Mouse (Mus musculus) intestine, embryonic 16.5 days (tissue): ENCODE measurements around the gene Ppia. TPM values are rescaled to one million over a fixed set of nuclear protein-coding genes. Genes with fewer than 3 reads are reported as not detected.
A peak's percentile ranks its signal among the peaks of the same experiment; 100 is the strongest.
"Not testable (repeated sequence)": the region's sequence is repeated elsewhere in the genome, so short reads cannot be mapped to it uniquely, and the experiment has no call there.

Experiments used
- ATAC-seq: fragments of 200-750 bp; cut with Nextera tagmentation; 2 replicates; pipeline ENCODE4 v1.8.0; 2017; ENCODE audit warnings: moderate TSS enrichment, moderate library complexity
- H3K27ac ChIP-seq: fragments of 300-500 bp; sonication (generic); 2 replicates; pipeline ENCODE4 v1.5.1; 2014; ENCODE audit warnings: mild to moderate bottlenecking, low read length
- H3K27me3 ChIP-seq: fragments of 300-500 bp; sonication (generic); replicated peaks from 2 replicates; pipeline ENCODE4 v1.6.1; 2014; ENCODE audit warnings: low read length, control low read depth, mixed read lengths; ENCODE audit not compliant: control insufficient read depth, insufficient read depth
- H3K36me3 ChIP-seq: fragments of 300-500 bp; sonication (generic); 2 replicates; pipeline ENCODE4 v1.6.1; 2014; ENCODE audit warnings: low read length, control low read depth; ENCODE audit not compliant: control insufficient read depth, insufficient read depth
- H3K4me1 ChIP-seq: fragments of 300-500 bp; sonication (generic); 2 replicates; pipeline ENCODE4 v1.6.1; 2014; ENCODE audit warnings: low read length, control low read depth, mixed read lengths; ENCODE audit not compliant: control insufficient read depth, insufficient read depth
- H3K4me2 ChIP-seq: fragments of 300-500 bp; sonication (generic); 2 replicates; pipeline ENCODE4 v1.6.1; 2014; ENCODE audit warnings: low read depth, low read length, control low read depth
- H3K4me3 ChIP-seq: fragments of 300-500 bp; sonication (generic); 2 replicates; pipeline ENCODE4 v1.5.1; 2014; ENCODE audit warnings: mild to moderate bottlenecking, low read length
- H3K9ac ChIP-seq: fragments of 300-500 bp; sonication (generic); 2 replicates; pipeline ENCODE4 v1.6.1; 2014; ENCODE audit warnings: low read depth, low read length
- H3K9me3 ChIP-seq: fragments of 300-500 bp; sonication (generic); 2 replicates; pipeline ENCODE4 v1.6.1; 2016; ENCODE audit warnings: low read length, control low read depth; ENCODE audit not compliant: control insufficient read depth
- WGBS: fragments of 180-500 bp; shearing (Covaris S2); extraction: QIAGEN DNeasy Blood & Tissue Kit; methylation state at CpG from one replicate; pipeline ENCODE4 v1.1.7; 2014; 5-methylcytosine and 5-hydroxymethylcytosine counted together
- polyA plus RNA-seq: library from polyadenylated mRNA; unstranded; fragments of >200 nt; fragmentation: Nextera tagmentation; extraction: Ambion mirVana; gene quantifications from 2 replicates; pipeline ENCODE4 v1.2.1, GENCODE M21; 2015

Ppia gene
- polyA plus RNA-seq, 1 experiment from 2014 or later = 5,444 TPM

GRCm38 (mm10) chr11:6411684-6412083, 3.6 kb upstream of the Ppia start:
- Histone ChIP-seq H3K27ac (no peak overlapping the region), H3K27me3 (no peaks in the 10 kb centered on the region), H3K36me3 (no peaks in the 10 kb centered on the region), H3K9me3 (no peaks in the 10 kb centered on the region), H3K4me2 (no peak overlapping the region), H3K9ac (no peak overlapping the region), H3K4me1 (peaks cover 10% of the 10 kb centered on the region), H3K4me3 (no peak overlapping the region)
- ATAC-seq = no peak
- WGBS = 9% methylated on average over 5 of the region's 5 CpGs

GRCm38 (mm10) chr11:6413264-6413663, 2.0 kb upstream of the Ppia start:
- H3K4me1 ChIP-seq = peaks cover 11% of the 10 kb centered on the region
- H3K4me3 ChIP-seq = no peak overlapping the region
- ATAC-seq = no peak
- H3K4me2 ChIP-seq = no peak overlapping the region
- no peaks in the 10 kb centered on the region for H3K9me3 ChIP-seq
- H3K9ac ChIP-seq = no peak overlapping the region
- 91% methylated on average over 12 of the region's 12 CpGs for WGBS
- H3K27ac ChIP-seq = no peak overlapping the region
- H3K36me3 ChIP-seq = no peaks in the 10 kb centered on the region
- H3K27me3 ChIP-seq = no peaks in the 10 kb centered on the region

- ATAC-seq = peak; percentile 95
- no peaks in the 10 kb centered on the region for H3K27me3 ChIP-seq
- peak overlapping the region; percentile 95 for H3K9ac ChIP-seq
- peak overlapping the region; percentile 99 for H3K4me2 ChIP-seq
- no peaks in the 10 kb centered on the region for H3K9me3 ChIP-seq
- peak overlapping the region; percentile 98 for H3K27ac ChIP-seq
- peak overlapping the region; percentile 93 for H3K4me3 ChIP-seq
- peaks cover 6% of the 10 kb centered on the region; the same call in 1 of the 2 replicates for H3K36me3 ChIP-seq
- under 1% methylated on average over 78 of the region's 102 CpGs for WGBS
- peaks cover 15% of the 10 kb centered on the region for H3K4me1 ChIP-seq
These were observed 535 bp downstream of the Ppia start for GRCm38 (mm10) chr11:6415551-6416404.

DNA sequence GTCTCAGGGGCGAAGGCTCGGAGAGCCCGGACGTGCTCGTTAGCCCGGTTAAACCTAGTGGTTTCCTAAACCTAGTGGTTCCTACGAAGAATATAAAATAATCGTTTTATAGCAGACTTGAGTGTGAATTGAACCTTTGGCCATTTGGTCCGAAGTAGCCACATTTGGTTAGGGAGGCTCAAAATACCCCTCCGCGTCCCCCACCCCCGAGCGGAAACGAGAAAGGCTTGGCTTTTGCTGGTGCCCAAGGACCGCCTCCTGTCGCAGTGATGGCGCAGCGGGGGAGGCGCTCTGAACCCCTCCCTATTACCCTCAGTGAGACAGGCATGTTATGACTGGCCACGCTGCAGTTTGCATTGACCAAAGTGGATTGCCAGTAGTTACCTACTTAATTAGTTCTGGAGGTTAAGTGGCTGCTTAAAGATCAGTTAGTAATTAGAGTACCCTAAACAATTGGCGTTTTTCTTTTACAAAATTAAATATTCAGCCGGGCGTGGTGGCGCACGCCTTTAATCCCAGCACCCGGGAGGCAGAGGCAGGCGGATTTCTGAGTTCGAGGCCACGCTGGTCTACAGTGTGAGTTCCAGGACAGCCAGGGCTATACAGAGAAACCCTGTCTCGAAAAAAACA, 1.3 kb downstream of the Ppia start:
- peak; percentile 61 for ATAC-seq
- Histone ChIP-seq H3K36me3 (peaks cover 6% of the 10 kb centered on the region; the same call in 1 of the 2 replicates), H3K27me3 (no peaks in the 10 kb centered on the region), H3K4me2 (peak overlapping the region; percentile 99), H3K4me3 (peak overlapping the region; percentile 93), H3K4me1 (peaks cover 15% of the 10 kb centered on the region), H3K27ac (peak overlapping the region; percentile 98), H3K9me3 (no peaks in the 10 kb centered on the region), H3K9ac (peak overlapping the region; percentile 95)
- under 1% methylated on average over 30 of the region's 30 CpGs for WGBS

DNA sequence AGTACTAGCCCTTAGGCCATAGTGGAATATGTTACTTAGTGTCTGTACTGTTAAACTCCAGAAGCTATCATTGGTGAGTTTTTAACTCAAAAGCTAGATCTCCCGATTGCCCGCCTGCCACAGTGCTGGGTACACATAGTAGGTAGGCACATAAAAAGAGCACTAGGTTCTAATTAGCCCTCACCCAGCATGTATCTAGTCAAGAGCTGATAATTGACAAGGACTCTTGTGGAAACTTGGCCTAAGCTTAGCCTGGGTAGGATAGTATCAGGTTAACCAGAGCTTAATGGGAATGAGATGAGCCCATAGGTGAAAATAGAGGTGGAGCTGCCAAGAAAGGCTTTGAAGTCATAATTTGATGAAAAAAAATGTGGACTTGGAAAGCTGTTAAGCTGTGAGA, 1.8 kb downstream of the Ppia start:
- peaks cover 15% of the 10 kb centered on the region for H3K4me1 ChIP-seq
- H3K4me2 ChIP-seq = peak overlapping the region; percentile 99
- no peaks in the 10 kb centered on the region for H3K9me3 ChIP-seq
- peaks cover 6% of the 10 kb centered on the region; the same call in 1 of the 2 replicates for H3K36me3 ChIP-seq
- peak overlapping the region; percentile 95 for H3K9ac ChIP-seq
- H3K4me3 ChIP-seq = peak overlapping the region; percentile 93
- H3K27me3 ChIP-seq = no peaks in the 10 kb centered on the region
- 30% methylated on average over 2 of the region's 2 CpGs for whole genome bisulfite sequencing
- no peak for ATAC-seq
- H3K27ac ChIP-seq = peak overlapping the region; percentile 98

DNA sequence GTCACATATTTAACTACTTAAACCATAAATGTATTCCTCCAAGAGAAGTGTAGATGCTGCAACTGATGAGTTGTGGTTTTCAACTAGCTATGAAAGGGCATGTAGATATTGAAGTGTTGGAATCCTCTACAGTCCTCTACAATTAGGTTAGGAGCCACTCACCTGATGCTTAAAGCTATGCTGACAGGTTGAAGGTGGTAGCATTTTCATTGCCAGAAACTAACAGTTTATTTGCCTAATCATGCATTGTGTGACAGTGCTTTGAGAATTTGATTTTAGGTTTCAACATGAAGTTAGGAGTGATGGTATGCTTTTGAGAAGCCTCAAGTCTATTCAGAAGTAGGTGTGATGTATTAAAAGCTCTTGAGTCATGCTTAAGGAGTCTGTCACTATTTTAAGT, 2.2 kb downstream of the Ppia start:
- Histone ChIP-seq H3K4me1 (peaks cover 15% of the 10 kb centered on the region), H3K27ac (no peak overlapping the region), H3K9me3 (no peaks in the 10 kb centered on the region), H3K27me3 (no peaks in the 10 kb centered on the region), H3K9ac (peak overlapping the region; percentile 95; the same call in 1 of the 2 replicates), H3K4me2 (peak overlapping the region; percentile 99), H3K36me3 (peaks cover 6% of the 10 kb centered on the region; the same call in 1 of the 2 replicates), H3K4me3 (peak overlapping the region; percentile 93)
- ATAC-seq = no peak

GRCm38 (mm10) chr11:6418751-6419150, 3.5 kb downstream of the Ppia start:
- Histone ChIP-seq H3K36me3 (peaks cover 6% of the 10 kb centered on the region; the same call in 1 of the 2 replicates), H3K27me3 (no peaks in the 10 kb centered on the region), H3K4me1 (peaks cover 15% of the 10 kb centered on the region), H3K4me2 (no peak overlapping the region; the same call in 1 of the 2 replicates), H3K27ac (no peak overlapping the region), H3K9me3 (no peaks in the 10 kb centered on the region), H3K9ac (no peak overlapping the region), H3K4me3 (no peak overlapping the region)
- WGBS = 81% methylated on average over 5 of the region's 5 CpGs
- no peak for ATAC-seq

GRCm38 (mm10) chr11:6419156-6419555, 3.9 kb downstream of the Ppia start:
- H3K36me3 ChIP-seq = not testable (repeated sequence)

GRCm38 (mm10) chr11:6420283-6420703, 5.0 kb downstream of the Ppia start:
- WGBS = 29% methylated on average over 1 of the region's 1 CpGs
- Histone ChIP-seq H3K4me1 (peaks cover 7% of the 10 kb centered on the region), H3K27me3 (no peaks in the 10 kb centered on the region), H3K27ac (no peak overlapping the region), H3K4me3 (no peak overlapping the region), H3K36me3 (peaks cover 6% of the 10 kb centered on the region; the same call in 1 of the 2 replicates), H3K4me2 (no peak overlapping the region), H3K9me3 (no peaks in the 10 kb centered on the region), H3K9ac (no peak overlapping the region)
- no peak for ATAC-seq

More at GRCm38 (mm10) chr11:6419156-6419555, 3.9 kb downstream of the Ppia start:
- 69% methylated on average over 4 of the region's 4 CpGs for WGBS
- H3K9ac ChIP-seq, ATAC-seq, H3K4me3 ChIP-seq, H3K9me3 ChIP-seq, H3K27ac ChIP-seq, H3K4me2 ChIP-seq, H3K27me3 ChIP-seq: not testable (repeated sequence)
- H3K4me1 ChIP-seq = peaks cover 15% of the 10 kb centered on the region
